Mouse (Mus musculus) CH12.LX (cell line): ENCODE results near the gene Pkhd1. TPM values are rescaled to one million over a fixed set of nuclear protein-coding genes. Genes with fewer than 3 reads are reported as not detected.

Experiments used
- DNase-seq: peaks from one replicate; pipeline ENCODE4 v3.0.0-alpha.2; 2013; ENCODE audit errors: extremely low read depth
- H3K27ac ChIP-seq: 2 replicates; pipeline ENCODE4 v1.5.1; 2012; ENCODE audit warnings: low read depth, mild to moderate bottlenecking, control low read depth, moderate library complexity; ENCODE audit not compliant: insufficient read depth
- H3K27me3 ChIP-seq: replicated peaks from 2 replicates; pipeline ENCODE3; 2012; ENCODE audit warnings: inconsistent platforms
- H3K36me3 ChIP-seq, 2 experiments: replicated peaks in 1 of 2; 2 replicates each; pipeline versions ENCODE3 to v1.6.1; 2012; ENCODE audit warnings: inconsistent platforms in 1 of 2, low read length in 1 of 2, mild to moderate bottlenecking in 1 of 2, mixed read lengths in 1 of 2, moderate library complexity in 1 of 2; ENCODE audit not compliant: control insufficient read depth in 1 of 2, insufficient read depth in 1 of 2
- H3K4me1 ChIP-seq, 2 experiments: 2 replicates each; pipeline ENCODE4 v1.6.1; 2012; ENCODE audit warnings: inconsistent platforms in 1 of 2, moderate library complexity in 1 of 2; ENCODE audit not compliant: insufficient read depth in 2 of 2, control insufficient read depth in 1 of 2
- H3K4me2 ChIP-seq: 2 replicates; pipeline ENCODE4 v1.6.1; 2012; ENCODE audit warnings: low read depth, mild to moderate bottlenecking, control low read depth; ENCODE audit not compliant: poor library complexity, insufficient read depth, severe bottlenecking
- H3K4me3 ChIP-seq, 3 experiments: fragments of 150-350 bp in 1 of 3; sonication (generic) in 1 of 3; replicated peaks in 1 of 3; 2 replicates each; pipeline versions ENCODE3 to v1.5.1; 2011 to 2012; ENCODE audit warnings: low read depth in 2 of 3, low read length in 2 of 3, mild to moderate bottlenecking in 2 of 3, moderate library complexity in 2 of 3, control low read depth in 1 of 3, improper control_type of control experiment in 1 of 3, inconsistent platforms in 1 of 3, mixed read lengths in 1 of 3; ENCODE audit not compliant: poor library complexity in 1 of 3
- H3K79me2 ChIP-seq: replicated peaks from 2 replicates; pipeline ENCODE4 v1.6.1; 2012; ENCODE audit warnings: mild to moderate bottlenecking, moderate library complexity; ENCODE audit not compliant: control insufficient read depth, poor library complexity, insufficient read depth, severe bottlenecking; ENCODE audit errors: extremely low read depth
- H3K9ac ChIP-seq: 2 replicates; pipeline ENCODE4 v1.6.1; 2012; ENCODE audit warnings: low read depth, mild to moderate bottlenecking, control low read depth, moderate library complexity; ENCODE audit not compliant: insufficient read depth
- H3K9me3 ChIP-seq: replicated peaks from 2 replicates; pipeline ENCODE3; 2012; ENCODE audit warnings: low read length, inconsistent platforms, mixed read lengths
- CHD1 ChIP-seq: IDR thresholded peaks from 2 replicates; pipeline ENCODE4 v1.6.1; 2012; ENCODE audit warnings: low read depth, low read length, improper control_type of control experiment, inconsistent platforms
- CHD2 ChIP-seq: IDR thresholded peaks from 2 replicates; pipeline ENCODE4 v1.6.1; 2011; ENCODE audit warnings: low read length, improper control_type of control experiment
- E2F4 ChIP-seq: IDR thresholded peaks from 2 replicates; pipeline ENCODE4 v1.6.1; 2011; ENCODE audit warnings: low read depth, low read length, improper control_type of control experiment; ENCODE audit not compliant: insufficient replicate concordance
- EP300 ChIP-seq: IDR thresholded peaks from 2 replicates; pipeline ENCODE4 v1.6.1; 2011; ENCODE audit warnings: low read length, improper control_type of control experiment
- ETS1 ChIP-seq: conservative IDR thresholded peaks from 2 replicates; pipeline ENCODE4 v1.6.1; 2012; ENCODE audit warnings: low read depth, mild to moderate bottlenecking, inconsistent platforms, low read length, improper control_type of control experiment, moderate library complexity
- HCFC1 ChIP-seq: IDR thresholded peaks from 2 replicates; pipeline ENCODE4 v1.6.1; 2012; ENCODE audit warnings: low read depth, mild to moderate bottlenecking, inconsistent platforms, low read length, improper control_type of control experiment
- IRF4 ChIP-seq: IDR thresholded peaks from 2 replicates; pipeline ENCODE4 v1.6.1; 2014; ENCODE audit warnings: low read depth, mild to moderate bottlenecking, inconsistent platforms, low read length, improper control_type of control experiment
- JUN ChIP-seq: IDR thresholded peaks from 2 replicates; pipeline ENCODE4 v1.6.1; 2011; ENCODE audit warnings: low read depth, mild to moderate bottlenecking, low read length, improper control_type of control experiment, moderate library complexity; ENCODE audit not compliant: insufficient read depth
- KAT2A ChIP-seq: IDR thresholded peaks from 2 replicates; pipeline ENCODE4 v1.6.1; 2012; ENCODE audit warnings: low read length, improper control_type of control experiment, inconsistent platforms; ENCODE audit not compliant: insufficient replicate concordance
- MAFK ChIP-seq: IDR thresholded peaks from 2 replicates; pipeline ENCODE4 v1.6.1; 2011; ENCODE audit warnings: low read length, improper control_type of control experiment; ENCODE audit not compliant: insufficient replicate concordance
- MAZ ChIP-seq: IDR thresholded peaks from 2 replicates; pipeline ENCODE4 v1.6.1; 2012; ENCODE audit warnings: low read depth, mild to moderate bottlenecking, inconsistent platforms, low read length, improper control_type of control experiment, moderate library complexity
- MEF2A ChIP-seq: IDR thresholded peaks from 2 replicates; pipeline ENCODE4 v1.6.1; 2014; ENCODE audit warnings: low read depth, mild to moderate bottlenecking, inconsistent platforms, low read length, improper control_type of control experiment, borderline replicate concordance
- MYC ChIP-seq: IDR thresholded peaks from 2 replicates; pipeline ENCODE4 v1.6.1; 2011; ENCODE audit warnings: low read depth, mild to moderate bottlenecking, improper control_type of control experiment, low read length
- NELFE ChIP-seq: IDR thresholded peaks from 2 replicates; pipeline ENCODE4 v1.6.1; 2011; ENCODE audit warnings: low read depth, low read length, improper control_type of control experiment
- PAX5 ChIP-seq: IDR thresholded peaks from 2 replicates; pipeline ENCODE4 v1.6.1; 2012; ENCODE audit warnings: low read length, inconsistent platforms, mixed read lengths
- POLR2AphosphoS2 ChIP-seq: IDR thresholded peaks from 2 replicates; pipeline ENCODE4 v1.6.1; 2011; ENCODE audit warnings: low read depth, low read length, improper control_type of control experiment
- SIN3A ChIP-seq: IDR thresholded peaks from 2 replicates; pipeline ENCODE4 v1.6.1; 2012; ENCODE audit warnings: low read length, improper control_type of control experiment, inconsistent platforms
- SMC3 ChIP-seq: IDR thresholded peaks from 2 replicates; pipeline ENCODE4 v1.6.1; 2011; ENCODE audit warnings: low read depth, low read length, improper control_type of control experiment
- TBP ChIP-seq: conservative IDR thresholded peaks from 2 replicates; pipeline ENCODE4 v1.6.1; 2011; ENCODE audit warnings: low read depth, low read length, improper control_type of control experiment
- TCF12 ChIP-seq: IDR thresholded peaks from 2 replicates; pipeline ENCODE4 v1.6.1; 2014; ENCODE audit warnings: low read depth, mild to moderate bottlenecking, inconsistent platforms, low read length, improper control_type of control experiment
- dilution Hi-C: fragments of 300-500 bp; cut with MboI; formaldehyde crosslinking; loops from 2 replicates; pipeline ENCODE4 v1.14.3; 2020; ENCODE audit warnings: low sequenced_read_pairs; ENCODE audit not compliant: extremely low pct_unique_long_range_greater_than_20kb, extremely low pct_ligation_motif_present
- in situ Hi-C: fragments of 300-500 bp; cut with MboI; formaldehyde crosslinking; loops from 3 replicates; pipeline ENCODE4 v1.14.3; 2019; ENCODE audit warnings: low sequenced_read_pairs, low pct_ligation_motif_present, low pct_unique_long_range_greater_than_20kb, mixed read lengths
- polyA plus RNA-seq: library from polyadenylated mRNA; unstranded; fragments of >175 nt; gene quantifications from 2 replicates; pipeline ENCODE4 v1.2.1, GENCODE M21; 2012; ENCODE audit warnings: low read depth; ENCODE audit not compliant: insufficient read length
- total RNA-seq, 2 experiments: library from RNA; depleted of rRNA; stranded (reverse); fragments of 300-350 nt in 1 of 2; fragments of >200 nt in 1 of 2; gene quantifications; 2 replicates each; pipeline ENCODE4 v1.2.3; 2012 to 2014

The Pkhd1 gene
- total and polyA plus RNA-seq, 3 experiments = not detected

GRCm38 (mm10) chr1:20135065-20135618 lies 482.7 kb downstream of the Pkhd1 start:
- no peak overlapping the region for H3K4me2 ChIP-seq
- in situ Hi-C loops (no loop called here), dilution Hi-C loops (no loop called here)
- H3K9me3 ChIP-seq = peaks cover 10% of the 10 kb centered on the region
- H3K4me1 ChIP-seq = no peaks in the 10 kb centered on the region
- H3K27me3 ChIP-seq = no peaks in the 10 kb centered on the region
- H3K79me2 ChIP-seq = no peaks in the 10 kb centered on the region
- no peak for DNase-seq
- H3K36me3 ChIP-seq = no peaks in the 10 kb centered on the region
- no peak overlapping the region for H3K4me3 ChIP-seq
- no peak overlapping the region for H3K9ac ChIP-seq
- H3K27ac ChIP-seq = no peak overlapping the region
- TF ChIP-seq SMC3 = no peak
- no peak for TF ChIP-seq TBP
- no peak for TF ChIP-seq CHD2
- no peak for TF ChIP-seq MAFK
- no peak for TF ChIP-seq SIN3A
- no peak for TF ChIP-seq E2F4
- no peak for TF ChIP-seq POLR2AphosphoS2
- no peak for TF ChIP-seq NELFE
- TF ChIP-seq ETS1 = no peak
- no peak for TF ChIP-seq CHD1
- TF ChIP-seq HCFC1 = no peak
- TF ChIP-seq EP300 = no peak
- no peak for TF ChIP-seq JUN

GRCm38 (mm10) chr1:20133636-20134035 lies 484.2 kb downstream of the Pkhd1 start:
- dilution Hi-C loops = no loop called here
- TF ChIP-seq E2F4 (no peak), EP300 (no peak), KAT2A (no peak), IRF4 (no peak), MEF2A (no peak), MAZ (no peak), MYC (no peak), PAX5 (no peak), TCF12 (no peak)
- H3K27ac ChIP-seq = no peak overlapping the region
- H3K4me1 ChIP-seq = no peaks in the 10 kb centered on the region
- in situ Hi-C loops = no loop called here
- H3K4me2 ChIP-seq = no peak overlapping the region
- H3K36me3 ChIP-seq = no peaks in the 10 kb centered on the region
- peaks cover 10% of the 10 kb centered on the region for H3K9me3 ChIP-seq
- no peaks in the 10 kb centered on the region for H3K79me2 ChIP-seq
- H3K9ac ChIP-seq = no peak overlapping the region
- DNase-seq = no peak
- H3K4me3 ChIP-seq = no peak overlapping the region
- no peaks in the 10 kb centered on the region for H3K27me3 ChIP-seq
